Mouse (Mus musculus) c-Kit-positive CD71-positive TER-119-positive erythroid progenitor cells, embryonic 14.5 days (primary cell): ENCODE results near the gene Ide.

ENCODE experiments used
- DNase-seq: peaks from one replicate; pipeline ENCODE4 v3.0.0-alpha.2; 2013; ENCODE audit warnings: low spot score

Ide gene

GRCm38 (mm10) chr19:37265333-37266103 lies 72.1 kb downstream of the Ide start:
- peak; percentile 76 for DNase-seq

DNA sequence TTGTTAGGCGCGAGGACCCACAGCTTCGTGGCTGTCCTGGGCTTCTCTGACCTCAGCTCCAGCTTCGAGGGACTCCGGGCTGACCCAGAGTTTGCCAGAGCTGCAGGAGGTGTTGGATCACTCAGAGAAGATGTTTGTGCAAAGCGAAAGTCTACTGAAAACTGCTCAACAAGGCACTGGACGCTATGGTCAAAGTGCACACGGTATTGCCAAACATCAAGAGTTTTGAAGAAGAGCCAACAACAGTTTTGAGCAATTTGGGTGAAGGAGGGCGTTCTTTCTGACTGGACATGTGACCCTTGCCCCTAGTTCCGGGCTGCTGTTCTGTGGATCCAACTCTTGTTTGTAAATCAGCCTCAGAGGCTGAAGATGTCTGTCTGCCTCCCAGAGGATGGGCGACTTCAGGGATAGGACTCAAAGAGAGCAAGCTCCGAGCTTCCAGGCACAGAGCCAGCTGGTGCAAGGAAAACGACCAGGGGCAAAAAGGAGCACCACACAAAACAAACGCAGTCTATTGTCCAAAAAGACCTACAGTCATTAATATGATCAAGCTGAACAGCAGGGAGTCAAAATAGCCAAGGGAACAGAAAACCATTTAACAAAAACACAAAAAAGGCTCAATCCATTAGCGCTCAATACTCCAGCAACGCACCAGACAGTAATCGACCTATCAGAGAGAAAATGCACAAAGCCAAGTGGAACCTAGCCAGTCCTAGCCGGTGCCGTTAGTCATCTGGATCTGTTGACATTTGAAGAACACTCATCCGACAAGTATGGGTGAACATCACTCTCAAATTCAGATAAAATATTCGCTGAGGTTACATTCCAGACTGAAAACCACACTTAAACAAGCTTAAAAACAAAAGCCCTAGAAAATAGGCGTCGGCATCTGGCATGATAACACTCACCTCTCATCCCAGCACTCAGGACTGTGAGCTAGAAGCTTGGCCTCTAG lies 73.4 kb downstream of the Ide start:
- DNase-seq = no peak

GRCm38 (mm10) chr19:37263566-37263942 lies 74.1 kb downstream of the Ide start:
- no peak for DNase-seq

- no peak for DNase-seq
These were observed 75.3 kb downstream of the Ide start for GRCm38 (mm10) chr19:37262389-37262788.

- DNase-seq = no peak
These were observed 82.3 kb downstream of the Ide start for GRCm38 (mm10) chr19:37255321-37255720.

- no peak for DNase-seq
These were observed 85.5 kb downstream of the Ide start for GRCm38 (mm10) chr19:37252104-37252503.

- DNase-seq = no peak
These were observed 89.5 kb downstream of the Ide start for GRCm38 (mm10) chr19:37248199-37248598.

DNA sequence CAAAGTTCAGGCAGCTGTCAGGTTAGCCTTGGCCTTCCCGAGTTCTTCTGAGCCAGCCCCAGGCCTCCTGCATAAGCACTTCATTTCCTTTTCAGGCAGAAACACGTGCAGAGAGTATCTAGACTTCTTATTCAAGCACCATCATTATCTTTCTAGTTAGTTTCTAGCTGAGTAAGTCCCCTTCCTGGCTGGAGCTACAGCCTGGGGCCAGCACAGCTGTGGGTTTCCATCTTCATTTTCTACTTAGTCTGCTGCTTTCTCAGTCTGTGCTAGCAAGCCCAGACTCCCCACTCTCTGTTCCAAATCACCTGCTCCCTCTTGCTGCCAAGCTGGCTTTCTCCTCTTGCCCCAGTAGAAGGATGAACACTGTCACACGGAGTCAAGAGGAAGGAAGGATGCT lies 90.8 kb downstream of the Ide start:
- no peak for DNase-seq

- no peak for DNase-seq
These were observed 94.9 kb downstream of the Ide start for GRCm38 (mm10) chr19:37242707-37243106.

GRCm38 (mm10) chr19:37241201-37241600 lies 96.5 kb downstream of the Ide start:
- no peak for DNase-seq

DNA sequence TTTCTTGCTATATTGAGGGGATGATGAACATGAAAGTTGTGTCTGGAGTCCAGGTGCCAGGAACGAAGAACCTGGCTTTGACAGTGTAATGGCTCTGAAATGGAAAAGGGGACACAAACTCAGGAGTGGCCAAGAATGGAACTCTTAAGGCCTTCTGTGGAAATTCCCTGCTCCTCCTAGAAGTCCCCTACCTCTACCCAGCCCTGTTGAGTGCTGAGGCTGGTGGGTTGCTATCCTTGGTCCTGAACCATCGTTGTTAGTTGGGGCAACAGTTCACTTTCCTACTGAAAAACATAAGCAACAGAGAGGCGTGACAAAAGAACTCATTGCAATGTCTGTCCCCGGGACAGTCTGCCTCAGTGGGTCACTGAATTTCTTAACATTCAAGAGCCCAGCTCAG lies 98.6 kb downstream of the Ide start:
- peak; percentile 71 for DNase-seq

DNA sequence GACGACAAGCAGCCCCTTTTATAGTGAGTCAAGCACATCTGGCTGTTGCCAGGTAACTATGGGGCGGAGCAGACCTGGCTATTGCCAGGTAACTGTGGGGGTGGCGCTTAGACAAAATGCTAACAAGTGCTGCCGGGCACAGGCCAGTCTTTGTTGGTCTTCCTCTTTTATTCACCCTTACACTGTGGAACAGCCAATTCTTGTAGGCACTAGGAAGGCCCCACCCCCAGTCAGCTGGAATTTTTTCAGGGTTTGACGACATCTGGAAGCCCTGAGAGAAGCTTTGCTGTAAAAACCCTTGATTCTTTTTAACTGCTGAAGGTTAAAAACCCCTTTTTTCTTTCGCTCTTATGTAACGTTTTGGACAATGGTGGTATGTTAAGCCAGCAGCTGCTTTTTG lies 99.0 kb downstream of the Ide start:
- peak; percentile 54 for DNase-seq

GRCm38 (mm10) chr19:37237712-37238437 lies 99.8 kb downstream of the Ide start:
- DNase-seq = peak; percentile 92

- peak; percentile 67 for DNase-seq
These were observed 100.3 kb downstream of the Ide start for GRCm38 (mm10) chr19:37237306-37237705.

DNA sequence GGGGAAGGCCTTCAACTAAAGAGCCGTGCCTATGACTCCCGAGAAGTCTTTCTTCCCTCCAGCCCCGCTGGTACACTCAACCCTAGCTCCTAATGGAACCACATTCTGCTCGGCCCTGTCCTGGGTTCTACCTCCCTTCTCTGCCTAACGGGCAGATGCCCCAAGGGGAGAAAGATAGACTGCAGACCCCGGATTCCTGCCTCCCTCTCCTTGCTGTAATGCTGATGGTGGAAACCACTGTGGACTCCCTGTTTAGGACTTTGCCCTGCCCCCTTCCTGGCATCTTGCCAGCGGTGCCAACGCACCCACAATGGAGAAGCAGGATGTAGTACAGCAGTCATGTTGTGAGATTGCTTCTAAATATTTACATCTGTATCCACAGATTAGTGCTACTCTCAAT lies 101.8 kb downstream of the Ide start:
- no peak for DNase-seq

DNA sequence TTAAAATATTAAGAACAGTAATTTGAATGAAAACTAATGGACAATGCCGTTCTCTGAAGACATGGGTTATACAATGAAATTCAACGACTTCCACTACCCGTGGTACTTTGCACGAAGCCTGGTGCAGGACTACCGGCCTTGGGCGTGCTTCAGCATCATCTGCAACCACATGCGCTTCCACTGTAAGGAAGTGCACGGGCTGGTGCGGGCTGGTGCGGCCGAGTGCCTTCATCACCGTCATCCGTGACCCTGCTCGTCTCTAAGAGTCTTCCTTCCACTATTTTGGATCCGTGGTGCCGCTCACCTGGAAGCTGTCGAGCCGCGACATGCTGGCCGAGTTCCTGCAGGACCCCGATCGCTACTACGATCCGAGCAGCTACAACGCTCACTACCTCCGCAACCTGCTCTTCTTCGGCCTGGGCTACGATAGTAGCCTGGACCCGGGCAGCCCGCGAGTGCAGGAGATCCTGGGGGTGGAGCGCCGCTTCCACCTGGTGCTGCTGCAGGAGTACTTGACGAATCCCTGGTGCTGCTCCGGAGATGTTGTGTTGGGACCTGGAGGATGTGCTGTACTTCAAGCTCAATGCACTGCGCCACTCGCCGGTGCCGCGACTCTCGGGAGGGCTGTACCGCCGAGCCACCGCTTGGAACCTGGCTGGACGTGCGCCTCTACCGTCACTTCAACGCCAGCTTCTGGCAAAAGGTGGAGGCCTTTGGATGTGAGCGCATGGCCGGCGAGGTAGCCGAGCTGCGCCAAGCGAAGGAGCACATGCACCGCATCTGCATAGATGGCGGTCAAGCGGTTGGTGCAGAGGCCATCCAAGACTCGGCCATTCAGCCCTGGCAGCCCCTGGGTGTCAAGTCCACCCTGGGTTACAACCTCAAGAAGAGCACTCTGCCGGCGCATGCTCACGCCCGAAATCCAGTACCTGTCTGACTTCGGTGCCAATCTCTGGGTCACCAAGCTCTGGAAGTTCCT lies 103.8 kb downstream of the Ide start:
- peak; percentile 39 for DNase-seq

DNA sequence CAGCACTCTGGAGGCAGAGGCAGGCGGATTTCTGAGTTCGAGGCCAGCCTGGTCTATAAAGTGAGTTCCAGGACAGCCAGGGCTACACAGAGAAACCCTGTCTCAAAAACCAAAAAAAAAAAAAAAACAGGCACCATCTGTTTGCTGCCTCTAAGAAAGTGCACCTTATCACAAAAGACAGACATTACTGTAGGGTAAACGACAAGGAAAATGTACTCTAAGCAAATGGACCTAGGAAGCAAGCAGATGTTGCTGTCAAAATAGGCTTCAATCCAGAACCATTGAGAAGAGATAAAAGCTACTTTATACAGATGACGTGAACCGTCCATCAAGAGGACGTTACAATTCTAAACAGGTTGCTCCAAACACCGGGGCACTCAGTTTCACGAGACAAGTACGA lies 105.1 kb downstream of the Ide start:
- peak; percentile 81 for DNase-seq

- DNase-seq = no peak
These were observed 112.3 kb downstream of the Ide start for GRCm38 (mm10) chr19:37225197-37225862.
